Mouse (Mus musculus) bone marrow, adult 2 months (tissue): Measurements from ENCODE around the gene Irf2bpl.

Source experiments
- CTCF ChIP-seq: fragments of 200-500 bp; IDR thresholded peaks from 2 replicates; pipeline ENCODE4 v1.5.1; 2011; ENCODE audit warnings: low read length, control low read depth; ENCODE audit not compliant: control insufficient read depth, insufficient read depth
- POLR2A ChIP-seq: fragments of 200-500 bp; IDR thresholded peaks from 2 replicates; pipeline ENCODE4 v1.6.1; 2011; ENCODE audit warnings: low read depth, mild to moderate bottlenecking, control low read depth, low read length, borderline replicate concordance; ENCODE audit not compliant: control insufficient read depth

GRCm38 (mm10) chr12:86890796-86891301 is 6.3 kb upstream of the Irf2bpl start:
- TF ChIP-seq POLR2A = no peak
- TF ChIP-seq CTCF = no peak
